Mouse (Mus musculus): ENCODE results near the gene Gm49450.

GRCm38 (mm10) chr15:98904692-98905091 lies 48.7 kb downstream of the Gm49450 start:
- TF ChIP-seq CTCF (IDR thresholded peaks at IDR 0.05; ENCODE audit: low read depth) (peak; percentile 55), EP300 (IDR thresholded peaks at IDR 0.05; ENCODE audit: low read depth) (no peak)

Data from heart, postnatal 0 days (tissue).